Mouse (Mus musculus): ENCODE results near the gene Rd3. TPM values are rescaled to one million over a fixed set of nuclear protein-coding genes. Genes with fewer than 3 reads are reported as not detected.

Gene Rd3
- polyA plus RNA-seq (2015; fragmentation: Nextera tagmentation; extraction: Ambion mirVana) = 1.3 and 2.8 TPM in 2 replicates

DNA sequence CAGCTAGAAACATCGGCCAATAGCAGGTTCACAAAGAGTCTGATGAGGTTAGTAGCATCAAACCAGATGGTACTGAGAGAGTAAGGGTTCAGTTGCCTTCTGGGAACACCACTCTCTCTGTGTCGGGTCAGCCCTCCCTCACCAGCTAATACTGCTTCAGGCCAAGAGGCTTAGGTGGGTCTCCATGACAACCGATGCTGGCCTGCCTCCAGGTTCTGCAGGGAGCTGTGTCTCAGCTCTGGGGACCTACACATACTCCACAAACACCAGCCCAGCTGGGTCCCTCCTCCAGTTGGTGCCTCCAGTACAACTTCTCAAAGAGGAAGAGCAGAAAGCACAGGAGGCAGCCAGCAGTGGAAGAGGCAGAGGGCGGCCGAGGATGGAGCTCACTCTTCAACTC is at the start of gene Rd3:
Gene Rd3, plus strand, starts transcription at position 184 of the 400 bp plus-strand sequence.
- Histone ChIP-seq H3K9ac (no peak within 1 kb of the TSS), H3K36me3 (no peaks in the 10 kb centered on the region), H3K27me3 (no peaks in the 10 kb centered on the region), H3K27ac (no peak within 1 kb of the TSS), H3K4me1 (peaks cover 20% of the 10 kb centered on the region), H3K4me3 (no peak within 1 kb of the TSS), H3K4me2 (no peak within 1 kb of the TSS), H3K9me3 (no peaks in the 10 kb centered on the region)
- peak; percentile 51; the same call in 1 of the 2 replicates for ATAC-seq (ENCODE audit: borderline replicate concordance, extremely low read depth, low FRiP score, low TSS enrichment)
- WGBS = 35% methylated on average over 5 of the region's 5 CpGs

DNA sequence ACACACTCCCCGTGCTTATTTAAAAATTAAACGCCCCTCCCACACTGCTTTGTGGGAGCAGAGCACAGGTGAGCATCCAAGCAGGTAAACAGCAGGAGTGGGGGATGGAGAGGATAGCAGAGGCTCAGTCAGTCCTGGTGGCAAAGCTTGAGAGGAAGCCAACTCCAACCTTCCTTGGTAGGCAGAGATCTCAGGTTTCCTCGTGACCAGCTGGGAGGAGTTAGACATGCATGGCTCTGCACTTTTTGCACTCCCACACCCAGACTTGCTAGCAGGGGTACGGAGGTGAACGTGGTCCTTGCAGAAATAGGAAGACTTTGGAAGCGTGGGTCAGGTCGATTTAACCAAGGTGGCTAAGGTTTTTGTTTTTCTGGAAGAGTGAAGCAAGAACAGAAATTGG is 48.8 kb upstream of the Rd3 start:
- Histone ChIP-seq H3K4me2 (no peak overlapping the region), H3K4me3 (no peak overlapping the region), H3K9me3 (no peaks in the 10 kb centered on the region), H3K9ac (no peak overlapping the region), H3K36me3 (no peaks in the 10 kb centered on the region), H3K4me1 (0 out of 2 replicates have a peak, but pooled peaks cover 3% of the 10 kb centered on the region), H3K27ac (no peak overlapping the region), H3K27me3 (no peaks in the 10 kb centered on the region)
- 62% methylated on average over 7 of the region's 7 CpGs for WGBS
- ATAC-seq (ENCODE audit: borderline replicate concordance, extremely low read depth, low FRiP score, low TSS enrichment) = no peak

GRCm38 (mm10) chr1:191929065-191929464 is 48.1 kb upstream of the Rd3 start:
- Histone ChIP-seq H3K4me3 (no peak overlapping the region), H3K4me1 (0 out of 2 replicates have a peak, but pooled peaks cover 3% of the 10 kb centered on the region), H3K36me3 (no peaks in the 10 kb centered on the region), H3K27ac (no peak overlapping the region), H3K27me3 (no peaks in the 10 kb centered on the region), H3K9me3 (no peaks in the 10 kb centered on the region), H3K9ac (no peak overlapping the region), H3K4me2 (no peak overlapping the region)
- WGBS = 66% methylated on average over 8 of the region's 8 CpGs
- ATAC-seq (ENCODE audit: borderline replicate concordance, extremely low read depth, low FRiP score, low TSS enrichment) = no peak

- Histone ChIP-seq H3K9ac (no peak overlapping the region), H3K4me1 (0 out of 2 replicates have a peak, but pooled peaks cover 3% of the 10 kb centered on the region), H3K4me2 (no peak overlapping the region), H3K36me3 (no peaks in the 10 kb centered on the region), H3K9me3 (no peaks in the 10 kb centered on the region), H3K27me3 (no peaks in the 10 kb centered on the region), H3K27ac (no peak overlapping the region), H3K4me3 (no peak overlapping the region)
- ATAC-seq (ENCODE audit: borderline replicate concordance, extremely low read depth, low FRiP score, low TSS enrichment) = no peak
- WGBS = 69% methylated on average over 12 of the region's 12 CpGs
Measured at GRCm38 (mm10) chr1:191929897-191930524, 47.2 kb upstream of the Rd3 start.

- Histone ChIP-seq H3K4me2 (no peak overlapping the region), H3K27me3 (no peaks in the 10 kb centered on the region), H3K9ac (no peak overlapping the region), H3K4me1 (0 out of 2 replicates have a peak, but pooled peaks cover 3% of the 10 kb centered on the region), H3K9me3 (no peaks in the 10 kb centered on the region), H3K27ac (no peak overlapping the region), H3K4me3 (no peak overlapping the region), H3K36me3 (no peaks in the 10 kb centered on the region)
- WGBS = 77% methylated on average over 3 of the region's 3 CpGs
- ATAC-seq (ENCODE audit: borderline replicate concordance, extremely low read depth, low FRiP score, low TSS enrichment) = no peak
Measured at GRCm38 (mm10) chr1:191930525-191931105, 46.6 kb upstream of the Rd3 start.

GRCm38 (mm10) chr1:191932286-191932985 is 44.7 kb upstream of the Rd3 start:
- no peak for ATAC-seq (ENCODE audit: borderline replicate concordance, extremely low read depth, low FRiP score, low TSS enrichment)
- H3K27ac ChIP-seq = no peak overlapping the region
- H3K4me3 ChIP-seq = no peak overlapping the region
- H3K9ac ChIP-seq = no peak overlapping the region
- no peaks in the 10 kb centered on the region for H3K9me3 ChIP-seq
- 48% methylated on average over 8 of the region's 8 CpGs for WGBS
- H3K4me2 ChIP-seq = no peak overlapping the region
- H3K4me1 ChIP-seq = 0 out of 2 replicates have a peak, but pooled peaks cover 3% of the 10 kb centered on the region
- H3K36me3 ChIP-seq = no peaks in the 10 kb centered on the region
- H3K27me3 ChIP-seq = no peaks in the 10 kb centered on the region

GRCm38 (mm10) chr1:191932986-191933632 is 44.1 kb upstream of the Rd3 start:
- H3K4me3 ChIP-seq = no peak overlapping the region
- H3K4me2 ChIP-seq = no peak overlapping the region
- no peaks in the 10 kb centered on the region for H3K27me3 ChIP-seq
- no peaks in the 10 kb centered on the region for H3K9me3 ChIP-seq
- no peak for ATAC-seq (ENCODE audit: borderline replicate concordance, extremely low read depth, low FRiP score, low TSS enrichment)
- WGBS = 64% methylated on average over 4 of the region's 4 CpGs
- no peak overlapping the region for H3K9ac ChIP-seq
- H3K36me3 ChIP-seq = no peaks in the 10 kb centered on the region
- no peak overlapping the region for H3K27ac ChIP-seq
- H3K4me1 ChIP-seq = 0 out of 2 replicates have a peak, but pooled peaks cover 1% of the 10 kb centered on the region

DNA sequence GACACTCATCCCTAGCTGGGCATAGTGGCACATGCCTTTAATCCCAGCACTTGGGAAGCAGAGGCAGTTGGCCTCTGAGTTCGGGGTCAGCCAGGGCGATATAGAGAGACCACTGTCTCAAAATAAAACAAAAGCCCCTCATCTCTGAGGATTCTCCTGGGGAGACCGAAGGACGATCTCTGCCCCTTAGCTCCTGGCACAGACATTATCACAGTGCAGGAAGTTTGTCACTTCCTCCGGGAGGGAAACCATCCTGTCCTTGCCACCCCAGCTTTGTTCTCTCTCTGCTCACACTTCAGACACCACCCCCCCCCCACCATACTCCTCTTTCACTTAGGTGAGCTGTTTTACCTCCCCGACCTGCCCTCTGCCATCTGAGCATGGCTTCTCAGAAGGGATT is 33.5 kb upstream of the Rd3 start:
- no peak; the same call in 1 of the 2 replicates for ATAC-seq (ENCODE audit: borderline replicate concordance, extremely low read depth, low FRiP score, low TSS enrichment)
- Histone ChIP-seq H3K27ac (no peak overlapping the region), H3K4me2 (no peak overlapping the region), H3K36me3 (no peaks in the 10 kb centered on the region), H3K4me3 (no peak overlapping the region), H3K27me3 (no peaks in the 10 kb centered on the region), H3K4me1 (no peaks in the 10 kb centered on the region), H3K9ac (no peak overlapping the region), H3K9me3 (no peaks in the 10 kb centered on the region)
- whole genome bisulfite sequencing = 67% methylated on average over 6 of the region's 6 CpGs

- ATAC-seq (ENCODE audit: borderline replicate concordance, extremely low read depth, low FRiP score, low TSS enrichment) = no peak
- no peaks in the 10 kb centered on the region for H3K4me1 ChIP-seq
- no peak overlapping the region for H3K4me2 ChIP-seq
- H3K27ac ChIP-seq = no peak overlapping the region
- 91% methylated on average over 8 of the region's 8 CpGs for WGBS
- no peaks in the 10 kb centered on the region for H3K36me3 ChIP-seq
- H3K9ac ChIP-seq = no peak overlapping the region
- no peaks in the 10 kb centered on the region for H3K9me3 ChIP-seq
- no peak overlapping the region for H3K4me3 ChIP-seq
- no peaks in the 10 kb centered on the region for H3K27me3 ChIP-seq
Measured at GRCm38 (mm10) chr1:191945341-191945740, 31.8 kb upstream of the Rd3 start.

DNA sequence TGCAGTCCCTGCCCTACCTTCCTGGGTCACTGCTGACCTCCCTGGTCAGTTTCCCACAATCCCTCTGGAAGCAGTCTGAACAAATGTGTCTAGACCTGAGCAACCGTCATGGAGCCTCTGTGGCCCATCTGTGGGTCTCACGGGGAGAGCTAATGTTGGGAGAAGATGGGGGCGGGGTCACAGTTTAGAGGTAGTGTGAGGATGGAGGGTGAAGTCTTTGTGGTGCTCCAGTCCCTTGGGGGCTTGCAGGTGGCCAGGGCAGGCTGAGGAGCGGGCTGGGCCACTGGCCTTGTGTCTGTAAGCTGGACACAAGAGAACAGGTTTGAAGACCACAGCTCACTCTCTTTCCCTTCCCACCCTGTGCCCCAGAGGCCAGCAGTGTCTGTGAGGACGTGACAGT is 31.4 kb upstream of the Rd3 start:
- Histone ChIP-seq H3K4me2 (no peak overlapping the region), H3K27ac (no peak overlapping the region), H3K4me1 (no peaks in the 10 kb centered on the region), H3K9ac (no peak overlapping the region), H3K36me3 (no peaks in the 10 kb centered on the region), H3K27me3 (no peaks in the 10 kb centered on the region), H3K9me3 (no peaks in the 10 kb centered on the region), H3K4me3 (no peak overlapping the region)
- no peak for ATAC-seq (ENCODE audit: borderline replicate concordance, extremely low read depth, low FRiP score, low TSS enrichment)
- 76% methylated on average over 5 of the region's 5 CpGs for WGBS

- ATAC-seq (ENCODE audit: borderline replicate concordance, extremely low read depth, low FRiP score, low TSS enrichment) = no peak
- no peaks in the 10 kb centered on the region for H3K9me3 ChIP-seq
- no peak overlapping the region for H3K4me3 ChIP-seq
- WGBS = 75% methylated on average over 7 of the region's 7 CpGs
- no peak overlapping the region for H3K9ac ChIP-seq
- no peaks in the 10 kb centered on the region for H3K4me1 ChIP-seq
- H3K4me2 ChIP-seq = no peak overlapping the region
- no peaks in the 10 kb centered on the region for H3K36me3 ChIP-seq
- H3K27me3 ChIP-seq = no peaks in the 10 kb centered on the region
- no peak overlapping the region for H3K27ac ChIP-seq
Measured at GRCm38 (mm10) chr1:191946261-191946660, 30.9 kb upstream of the Rd3 start.

GRCm38 (mm10) chr1:191946835-191947234 is 30.3 kb upstream of the Rd3 start:
- WGBS = 48% methylated on average over 2 of the region's 2 CpGs
- ATAC-seq (ENCODE audit: borderline replicate concordance, extremely low read depth, low FRiP score, low TSS enrichment) = no peak
- H3K36me3 ChIP-seq = no peaks in the 10 kb centered on the region
- H3K27me3 ChIP-seq = no peaks in the 10 kb centered on the region
- H3K9ac ChIP-seq = no peak overlapping the region
- H3K4me1 ChIP-seq = no peaks in the 10 kb centered on the region
- H3K9me3 ChIP-seq = no peaks in the 10 kb centered on the region
- no peak overlapping the region for H3K27ac ChIP-seq
- H3K4me3 ChIP-seq = no peak overlapping the region
- H3K4me2 ChIP-seq = no peak overlapping the region

Measured in lung, embryonic 15.5 days (tissue).